Mouse (Mus musculus) gastrocnemius, postnatal 14 days (tissue): ENCODE results near the gene Gm156. TPM values are rescaled to one million over a fixed set of nuclear protein-coding genes. Genes with fewer than 3 reads are reported as not detected.
"Not testable (repeated sequence)": the region's sequence is repeated elsewhere in the genome, so short reads cannot be mapped to it uniquely, and the experiment has no call there.

Experiments
- DNase-seq: peaks from one replicate; pipeline ENCODE4 v3.0.0; 2021; ENCODE audit warnings: mixed read lengths
- intact Hi-C: fragments of 180-260 bp; cut with DNase I; formaldehyde crosslinking; loops from one replicate; pipeline ENCODE4 v1.15.1; 2025; ENCODE audit warnings: low total_unique reads
- long read RNA-seq, 2 experiments: library from polyadenylated mRNA; stranded (forward); transcript quantifications; one replicate each; pipeline ENCODE4 v2.0.0; 2021
- total RNA-seq, 2 experiments: library from RNA; stranded (reverse); gene quantifications; 2 replicates each; pipeline ENCODE4 v1.2.3; 2021

Gm156 gene
- total RNA-seq, result not detected
- long read RNA-seq, experiment 1, result 0 reads
- long read RNA-seq, experiment 2, result 0 reads

DNA sequence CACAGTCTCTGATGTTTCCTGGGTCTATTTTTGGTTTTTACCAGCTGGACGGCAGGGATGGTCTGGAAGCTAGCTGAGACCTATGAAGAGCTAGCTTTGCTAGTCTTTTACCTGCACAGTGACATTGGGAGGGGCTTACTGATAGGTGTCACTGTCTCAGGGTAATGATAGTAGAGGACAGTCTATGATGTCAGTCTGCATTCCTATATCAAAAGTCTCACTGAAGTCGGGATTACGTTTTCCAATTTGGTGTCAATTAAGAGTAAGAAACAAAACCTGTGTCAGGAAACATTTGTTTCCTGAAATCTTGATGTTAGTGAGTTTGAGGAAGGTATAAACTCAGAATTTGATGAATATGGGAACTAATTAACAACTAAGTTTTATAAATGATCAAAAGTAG, at the start of gene Gm156:
TSS of gene Gm156 (minus strand) at position 101 of the 400 bp plus-strand sequence.
- DNase-seq, intact Hi-C loops: not testable (repeated sequence)

DNA sequence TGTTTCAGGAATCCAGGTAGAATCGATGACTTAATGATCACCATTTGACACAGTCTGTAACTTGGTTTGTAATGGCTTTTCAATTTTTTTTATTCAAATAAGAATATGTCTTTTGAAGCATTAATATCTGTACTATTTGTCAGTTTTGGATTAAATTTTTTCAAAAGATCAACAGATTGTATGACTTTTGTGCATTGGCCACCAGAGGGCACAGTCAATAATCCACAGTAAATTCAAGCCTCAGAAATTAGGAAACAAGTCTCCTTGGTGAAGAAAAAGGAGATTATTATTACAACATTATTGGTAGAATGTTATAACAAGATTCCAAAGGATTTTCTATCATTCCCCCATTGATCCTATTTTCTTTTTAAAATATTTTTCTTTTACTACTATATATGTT, 41.5 kb upstream of the Gm156 start:
- no peak for DNase-seq
- intact Hi-C loops, result no loop called here

DNA sequence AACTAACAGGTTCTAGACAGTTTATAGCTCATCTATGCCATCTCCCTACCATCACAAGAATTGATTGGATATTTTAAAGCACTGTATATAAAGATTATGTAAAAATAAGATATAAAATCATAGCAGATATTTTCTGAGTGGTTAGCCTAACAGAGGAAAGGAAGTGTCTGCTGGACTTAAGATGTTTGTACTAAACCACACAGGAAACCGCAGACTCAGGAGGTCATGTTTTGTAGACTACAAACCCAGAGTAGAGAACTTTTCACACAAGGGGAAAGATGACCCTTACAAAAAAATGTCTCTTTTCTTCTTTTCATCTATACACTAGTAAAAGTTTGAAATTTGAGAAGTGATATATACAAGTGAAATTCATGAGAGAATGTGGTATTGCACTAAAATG, 39.9 kb upstream of the Gm156 start:
- intact Hi-C loops, result no loop called here

DNA sequence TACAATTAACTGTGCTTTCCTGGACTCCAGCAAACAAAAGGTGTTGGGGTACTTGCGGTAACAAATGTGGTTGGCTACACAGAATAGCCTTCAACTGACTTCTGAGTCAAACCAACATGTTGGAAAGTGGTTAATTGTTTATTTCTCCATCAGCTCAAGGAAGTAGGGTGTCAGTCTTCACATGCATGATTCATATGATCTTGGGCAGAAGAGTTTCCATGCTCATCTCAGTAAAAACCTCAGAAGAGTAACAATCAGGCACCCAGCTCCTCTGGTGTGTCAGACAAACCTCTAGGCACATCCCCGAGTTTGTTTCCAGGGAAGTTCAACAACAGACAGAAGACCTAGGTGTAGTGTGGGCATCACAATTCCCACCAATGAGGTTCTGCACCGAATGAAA, 33.7 kb upstream of the Gm156 start:
- no peak for DNase-seq
- intact Hi-C loops, result no loop called here

More for the DNA sequence above, 39.9 kb upstream of the Gm156 start:
- DNase-seq, result no peak

DNA sequence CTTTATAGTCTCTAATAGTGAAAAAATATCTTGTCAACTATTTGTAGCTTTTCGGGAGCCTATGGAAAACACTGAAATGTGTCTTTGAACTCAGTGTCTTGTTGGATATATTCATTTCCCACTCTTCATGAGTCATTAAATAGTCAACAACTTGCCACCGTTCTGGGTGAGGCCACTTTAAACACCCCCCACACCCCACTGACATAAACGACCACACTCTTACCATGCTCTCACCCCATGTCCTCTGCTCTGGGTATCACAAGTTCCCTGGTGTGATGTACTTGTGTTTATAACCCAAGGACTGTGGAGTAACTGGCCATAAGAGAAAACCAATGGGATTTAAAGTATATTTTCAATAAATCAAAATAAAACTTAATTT, 36.4 kb downstream of the Gm156 start:
- no peak for DNase-seq
- intact Hi-C loops, result no loop called here

DNA sequence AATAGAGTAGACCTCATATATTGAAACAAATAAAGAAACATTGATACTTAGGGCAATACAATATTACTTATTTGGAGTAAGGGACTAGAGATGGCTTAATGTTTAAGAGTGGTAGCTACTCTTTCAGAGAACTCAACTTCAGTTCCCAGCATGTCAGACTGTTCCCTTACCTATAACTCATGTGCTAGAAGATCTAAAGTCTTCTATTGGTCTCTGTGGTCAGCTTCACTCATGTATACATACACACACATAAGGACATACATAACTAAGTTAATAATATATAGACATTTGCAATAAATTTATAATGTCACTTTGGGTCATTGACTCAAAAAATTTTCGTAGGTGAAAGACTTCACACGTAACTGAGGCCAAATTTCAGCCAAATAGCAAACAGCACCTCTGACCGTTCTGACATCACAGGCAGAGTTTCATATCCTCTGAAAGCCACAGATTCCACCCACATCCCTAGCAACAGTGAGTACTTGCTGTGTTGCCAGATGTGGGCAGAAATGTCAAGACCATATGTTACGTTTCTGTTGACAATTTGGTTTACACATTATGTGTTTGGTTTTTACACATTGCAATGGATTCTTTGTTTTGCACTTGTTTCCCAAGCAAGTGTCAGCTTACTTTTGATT, 36.9 kb downstream of the Gm156 start:
- no peak for DNase-seq
- intact Hi-C loops, result no loop called here

DNA sequence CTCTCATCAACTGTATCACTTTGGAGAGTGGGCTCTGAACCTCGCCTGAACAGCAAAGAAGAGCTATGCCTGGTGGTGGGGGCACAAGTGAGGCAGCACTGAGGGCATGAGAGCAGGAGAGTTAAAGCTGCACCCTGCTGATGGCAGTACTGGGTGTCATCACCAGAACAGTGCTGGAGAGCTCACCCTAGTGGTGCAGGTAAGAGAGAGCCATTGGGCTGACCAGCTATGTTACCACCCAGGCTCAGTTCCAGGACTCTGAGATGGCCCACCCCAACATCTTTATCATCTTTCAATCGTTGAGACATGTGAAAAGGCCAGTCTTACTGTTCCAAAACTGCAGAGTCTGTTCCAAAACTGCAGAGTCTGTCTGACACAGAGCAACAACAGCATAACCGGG, 37.9 kb downstream of the Gm156 start:
- no peak for DNase-seq
- intact Hi-C loops, result no loop called here

DNA sequence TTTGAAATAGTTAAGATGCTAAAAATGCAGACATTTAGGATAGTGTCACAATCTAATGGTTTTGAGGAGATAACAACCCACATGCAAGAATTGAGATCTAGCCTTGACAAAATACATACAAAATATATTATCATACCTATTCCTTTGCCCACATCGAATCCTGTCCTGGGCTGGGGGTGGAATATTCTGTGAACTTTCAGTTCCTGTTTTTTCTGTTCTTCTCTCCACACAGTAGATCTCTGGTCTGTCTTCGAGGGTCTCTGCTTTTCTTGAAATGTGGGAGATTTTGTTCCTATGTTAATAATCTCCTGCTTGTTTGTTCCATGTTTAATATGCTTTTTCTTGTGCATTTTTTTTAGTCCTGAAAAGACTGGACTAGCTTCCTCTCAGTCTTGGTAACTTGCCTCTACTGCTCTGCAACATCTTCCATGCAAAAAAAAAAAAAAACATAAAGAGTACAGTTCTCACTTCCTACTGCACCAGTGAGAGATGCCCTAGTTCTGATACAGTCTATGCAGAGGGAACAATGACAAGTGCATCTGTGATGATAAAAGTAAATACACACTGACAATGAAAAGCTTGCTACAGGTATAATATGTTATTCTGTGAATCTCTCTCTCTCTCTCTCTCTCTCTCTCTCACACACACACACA, 43.9 kb downstream of the Gm156 start, which contains the start of gene Klri2:
TSS of gene Klri2 (minus strand) at position 416 of the 653 bp plus-strand sequence.
- no peak for DNase-seq
- intact Hi-C loops, result no loop called here

DNA sequence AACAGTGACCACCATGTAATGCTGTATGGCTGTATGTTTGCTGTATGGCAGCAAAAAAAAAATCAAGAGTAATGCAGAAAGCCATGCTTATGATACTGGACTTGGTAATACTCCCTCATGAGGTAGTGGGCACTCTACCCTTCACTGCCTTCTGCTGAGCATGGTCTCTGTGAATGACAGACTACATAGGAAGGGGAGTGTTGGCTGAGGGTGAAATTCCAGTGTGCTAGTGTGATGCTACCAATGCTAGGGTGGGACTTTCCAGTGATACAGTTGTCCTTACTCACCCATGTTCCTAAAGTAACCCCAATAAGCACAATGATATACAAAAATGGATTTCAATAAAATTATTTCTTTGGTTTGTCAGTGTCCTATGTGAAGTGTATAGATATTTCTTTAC, 47.7 kb downstream of the Gm156 start:
- DNase-seq, result no peak
- intact Hi-C loops, result no loop called here

DNA sequence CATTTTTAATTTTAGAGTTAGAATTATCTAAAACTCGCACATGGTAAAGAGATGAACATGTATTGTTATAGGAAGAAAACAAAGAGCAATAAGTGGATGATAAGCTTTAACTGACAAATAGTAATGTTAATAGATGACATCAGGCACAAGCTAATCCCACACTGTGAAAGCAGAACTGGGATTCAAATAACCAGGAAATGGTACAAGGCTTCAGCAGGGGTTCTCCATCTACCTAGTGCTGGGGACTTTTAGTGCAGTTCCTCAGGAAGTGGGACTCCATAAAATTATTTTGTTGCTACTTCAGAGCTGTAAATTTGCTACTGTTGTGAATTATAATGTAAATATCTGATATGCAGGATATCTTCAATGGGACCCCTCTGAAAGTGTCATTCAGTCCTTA, 56.8 kb downstream of the Gm156 start:
- DNase-seq, result no peak
- intact Hi-C loops, result no loop called here

DNA sequence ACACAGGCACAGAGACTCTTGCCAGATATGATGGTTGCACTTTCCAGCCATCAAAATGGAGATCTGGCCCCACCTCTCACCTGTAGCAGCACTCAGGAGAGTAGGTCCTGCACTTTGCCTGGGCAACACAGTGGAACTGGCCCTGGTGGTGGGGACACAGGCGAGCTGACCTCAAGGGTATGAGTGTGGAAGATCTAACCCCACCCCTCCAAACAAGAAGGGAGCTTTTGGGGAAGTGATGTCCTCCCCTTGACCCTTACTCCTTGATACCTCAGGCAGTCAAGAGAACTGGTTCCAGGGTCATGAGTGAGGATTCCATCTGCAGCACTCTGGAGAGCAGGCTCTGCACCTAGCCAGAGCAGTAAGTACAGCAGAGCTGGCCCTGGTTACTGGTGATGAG, 62.7 kb downstream of the Gm156 start:
- intact Hi-C loops, result no loop called here

DNA sequence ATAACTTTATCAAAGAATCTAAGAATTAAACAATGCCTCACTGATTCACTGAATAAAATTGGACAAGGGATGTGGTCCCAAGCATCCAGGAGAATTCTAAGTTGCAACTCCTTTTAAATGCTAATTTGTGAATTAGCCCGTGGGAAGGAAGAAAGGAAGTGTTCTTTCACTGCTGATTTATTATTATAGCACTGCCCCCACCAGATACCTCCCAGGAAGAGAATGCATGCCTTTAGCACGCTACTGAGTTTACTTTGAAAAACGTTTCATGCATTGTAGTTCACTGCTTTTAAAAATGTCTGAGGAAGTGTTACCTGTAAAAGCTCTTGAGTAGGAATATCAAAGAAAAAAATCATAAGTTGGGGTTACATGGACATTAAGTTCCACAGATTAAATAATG, 63.6 kb downstream of the Gm156 start:
- intact Hi-C loops, result no loop called here
- no peak for DNase-seq

More for the DNA sequence above, 62.7 kb downstream of the Gm156 start:
- DNase-seq, result no peak

DNA sequence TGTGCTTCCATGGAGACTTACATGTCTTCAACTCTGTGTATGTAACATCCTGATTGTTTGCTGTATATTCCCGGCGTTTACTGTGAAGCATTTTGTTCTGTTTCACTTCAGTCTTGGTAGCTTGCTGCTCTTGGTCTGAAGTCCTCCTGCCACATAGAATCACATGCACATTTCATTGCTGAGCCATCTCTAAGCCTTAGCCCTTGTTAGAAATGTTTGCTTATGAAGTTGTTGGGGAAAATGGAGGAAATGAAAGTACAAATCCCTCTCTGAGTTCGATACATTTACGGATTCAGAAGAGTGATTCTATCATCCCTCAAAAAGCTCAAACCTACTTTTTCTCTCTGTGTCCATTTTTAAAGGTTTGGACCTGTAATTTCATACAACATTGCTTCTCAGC, 67.0 kb downstream of the Gm156 start, which contains the start of gene Klri1:
TSS of gene Klri1 (minus strand) at position 101 of the 400 bp plus-strand sequence.
- intact Hi-C loops, result no loop called here

More for the DNA sequence above, 67.0 kb downstream of the Gm156 start, which contains the start of gene Klri1:
- no peak for DNase-seq

Other genes starting within 250 kb of the Gm156 start
- gene Klre1, start 206.4 kb downstream of the Gm156 start, total RNA-seq, result not detected
- not detected for gene Klrd1, start 192.5 kb downstream of the Gm156 start, total RNA-seq
- not detected for gene Klrk1, start 160.4 kb downstream of the Gm156 start, total RNA-seq
- not detected for gene Klrc3, start 140.9 kb downstream of the Gm156 start, total RNA-seq
- not detected for gene Klrc2, start 123.6 kb downstream of the Gm156 start, total RNA-seq
- gene Klrc1, start 105.3 kb downstream of the Gm156 start, total RNA-seq, result not detected
- gene Klri1, start 67.1 kb downstream of the Gm156 start, total RNA-seq, result not detected
- not detected for gene Klri2, start 43.8 kb downstream of the Gm156 start, total RNA-seq
- gene Gm17631, start 78.4 kb upstream of the Gm156 start, total RNA-seq, result not detected
- gene Klra17, start 92.4 kb upstream of the Gm156 start, total RNA-seq, result not detected
- gene Klra5, start 133.4 kb upstream of the Gm156 start, total RNA-seq, result not detected
- gene Klra6, start 242.7 kb upstream of the Gm156 start, total RNA-seq, result not detected